Mouse (Mus musculus) heart, embryonic 13.5 days (tissue): Measurements from ENCODE around the gene Dlgap1. TPM values are rescaled to one million over a fixed set of nuclear protein-coding genes. Genes with fewer than 3 reads are reported as not detected.

ENCODE experiments used
- ATAC-seq: fragments of 200-750 bp; cut with Nextera tagmentation; 2 replicates; pipeline ENCODE4 v1.8.0; 2017; ENCODE audit warnings: moderate TSS enrichment; ENCODE audit not compliant: insufficient number of reproducible peaks, low FRiP score, low TSS enrichment; ENCODE audit errors: extremely low read depth
- H3K27ac ChIP-seq: fragments of 300-500 bp; sonication (generic); replicated peaks from 2 replicates; pipeline ENCODE4 v1.5.1; 2015; ENCODE audit warnings: moderate library complexity, mild to moderate bottlenecking, inconsistent platforms
- H3K27me3 ChIP-seq: fragments of 300-500 bp; sonication (generic); replicated peaks from 2 replicates; pipeline ENCODE4 v1.6.1; 2015; ENCODE audit warnings: mild to moderate bottlenecking, inconsistent platforms
- H3K36me3 ChIP-seq: fragments of 300-500 bp; sonication (generic); 2 replicates; pipeline ENCODE4 v1.6.1; 2015; ENCODE audit warnings: mild to moderate bottlenecking, inconsistent platforms
- H3K4me1 ChIP-seq: fragments of 300-500 bp; sonication (generic); 2 replicates; pipeline ENCODE4 v1.6.1; 2015; ENCODE audit warnings: inconsistent platforms
- H3K4me2 ChIP-seq: fragments of 300-500 bp; sonication (generic); 2 replicates; pipeline ENCODE4 v1.6.1; 2015; ENCODE audit warnings: inconsistent platforms, mild to moderate bottlenecking, moderate library complexity
- H3K4me3 ChIP-seq: fragments of 300-500 bp; sonication (generic); 2 replicates; pipeline ENCODE4 v1.5.1; 2015; ENCODE audit warnings: moderate library complexity, mild to moderate bottlenecking, inconsistent platforms
- H3K9ac ChIP-seq: fragments of 300-500 bp; sonication (generic); 2 replicates; pipeline ENCODE4 v1.6.1; 2015; ENCODE audit warnings: inconsistent platforms, mild to moderate bottlenecking, moderate library complexity
- H3K9me3 ChIP-seq: fragments of 300-500 bp; sonication (generic); 2 replicates; pipeline ENCODE4 v1.6.1; 2016; ENCODE audit warnings: inconsistent platforms
- WGBS: fragments of 180-500 bp; shearing (Covaris S2); methylation state at CpG from one replicate; pipeline ENCODE4 v1.1.7; 2015; ENCODE audit warnings: mixed read lengths; 5-methylcytosine and 5-hydroxymethylcytosine counted together
- polyA plus RNA-seq: library from polyadenylated mRNA; unstranded; fragments of >200 nt; fragmentation: Nextera tagmentation; extraction: Ambion mirVana; gene quantifications from 2 replicates; pipeline ENCODE4 v1.2.1, GENCODE M21; 2015

The Dlgap1 gene
- polyA plus RNA-seq, 1 experiment from 2014 or later, result 0.40 TPM

- no peaks in the 10 kb centered on the region for H3K9me3 ChIP-seq
- no peak for ATAC-seq
- 74% methylated on average over 6 of the region's 6 CpGs for WGBS
These were observed 222.4 kb downstream of the Dlgap1 start for GRCm38 (mm10) chr17:70191228-70191627.

GRCm38 (mm10) chr17:70222891-70223290 lies 254.0 kb downstream of the Dlgap1 start:
- no peaks in the 10 kb centered on the region for H3K9me3 ChIP-seq
- ATAC-seq, result no peak
- H3K36me3 ChIP-seq, result no peaks in the 10 kb centered on the region
- no peaks in the 10 kb centered on the region for H3K27me3 ChIP-seq
- no peak overlapping the region for H3K9ac ChIP-seq
- H3K4me1 ChIP-seq, result no peaks in the 10 kb centered on the region
- no peak overlapping the region for H3K4me3 ChIP-seq
- 47% methylated on average over 3 of the region's 3 CpGs for WGBS
- H3K4me2 ChIP-seq, result no peak overlapping the region
- H3K27ac ChIP-seq, result no peak overlapping the region

More at GRCm38 (mm10) chr17:70191228-70191627, 222.4 kb downstream of the Dlgap1 start:
- no peaks in the 10 kb centered on the region for H3K4me1 ChIP-seq
- no peak overlapping the region for H3K4me2 ChIP-seq
- no peak overlapping the region for H3K4me3 ChIP-seq
- H3K9ac ChIP-seq, result no peak overlapping the region
- H3K27me3 ChIP-seq, result no peaks in the 10 kb centered on the region
- no peaks in the 10 kb centered on the region for H3K36me3 ChIP-seq
- no peak overlapping the region for H3K27ac ChIP-seq

- Histone ChIP-seq H3K9ac (no peak overlapping the region), H3K36me3 (no peaks in the 10 kb centered on the region), H3K4me2 (no peak overlapping the region), H3K9me3 (no peaks in the 10 kb centered on the region), H3K27ac (no peak overlapping the region), H3K27me3 (no peaks in the 10 kb centered on the region), H3K4me1 (no peaks in the 10 kb centered on the region), H3K4me3 (no peak overlapping the region)
- 67% methylated on average over 7 of the region's 7 CpGs for WGBS
- ATAC-seq, result no peak
These were observed 278.5 kb downstream of the Dlgap1 start for GRCm38 (mm10) chr17:70247342-70247741.

- ATAC-seq, result no peak
- Histone ChIP-seq H3K4me2 (no peak overlapping the region), H3K36me3 (no peaks in the 10 kb centered on the region), H3K9ac (no peak overlapping the region), H3K4me1 (no peaks in the 10 kb centered on the region), H3K27me3 (no peaks in the 10 kb centered on the region), H3K9me3 (no peaks in the 10 kb centered on the region), H3K27ac (no peak overlapping the region), H3K4me3 (no peak overlapping the region)
- 65% methylated on average over 6 of the region's 6 CpGs for WGBS
These were observed 279.4 kb downstream of the Dlgap1 start for GRCm38 (mm10) chr17:70248250-70248649.

- H3K9me3 ChIP-seq, result 0 out of 2 replicates have a peak, but pooled peaks cover 2% of the 10 kb centered on the region
- no peak overlapping the region for H3K27ac ChIP-seq
- H3K36me3 ChIP-seq, result no peaks in the 10 kb centered on the region
- H3K9ac ChIP-seq, result no peak overlapping the region
- H3K4me2 ChIP-seq, result no peak overlapping the region
- no peaks in the 10 kb centered on the region for H3K4me1 ChIP-seq
- 68% methylated on average over 3 of the region's 3 CpGs for WGBS
- H3K4me3 ChIP-seq, result no peak overlapping the region
- ATAC-seq, result no peak
- H3K27me3 ChIP-seq, result no peaks in the 10 kb centered on the region
These were observed 283.6 kb downstream of the Dlgap1 start for GRCm38 (mm10) chr17:70252476-70252875.

GRCm38 (mm10) chr17:70256371-70256770 lies 287.5 kb downstream of the Dlgap1 start:
- Histone ChIP-seq H3K27me3 (no peaks in the 10 kb centered on the region), H3K4me2 (no peak overlapping the region), H3K36me3 (no peaks in the 10 kb centered on the region), H3K9me3 (0 out of 2 replicates have a peak, but pooled peaks cover 2% of the 10 kb centered on the region), H3K4me1 (no peaks in the 10 kb centered on the region), H3K9ac (no peak overlapping the region), H3K4me3 (no peak overlapping the region), H3K27ac (no peak overlapping the region)
- no peak for ATAC-seq
- 60% methylated on average over 4 of the region's 4 CpGs for WGBS

- Histone ChIP-seq H3K9ac (no peak overlapping the region), H3K27ac (no peak overlapping the region), H3K9me3 (no peaks in the 10 kb centered on the region), H3K36me3 (no peaks in the 10 kb centered on the region), H3K4me1 (no peaks in the 10 kb centered on the region), H3K4me2 (no peak overlapping the region), H3K27me3 (no peaks in the 10 kb centered on the region), H3K4me3 (no peak overlapping the region)
- 77% methylated on average over 3 of the region's 3 CpGs for WGBS
- no peak for ATAC-seq
These were observed 294.3 kb downstream of the Dlgap1 start for GRCm38 (mm10) chr17:70263156-70263555.

- no peak for ATAC-seq
- Histone ChIP-seq H3K27ac (no peak overlapping the region), H3K36me3 (no peaks in the 10 kb centered on the region), H3K4me3 (no peak overlapping the region), H3K9me3 (no peaks in the 10 kb centered on the region), H3K4me1 (no peaks in the 10 kb centered on the region), H3K4me2 (no peak overlapping the region), H3K9ac (no peak overlapping the region), H3K27me3 (no peaks in the 10 kb centered on the region)
- 77% methylated on average over 2 of the region's 2 CpGs for WGBS
These were observed 303.3 kb downstream of the Dlgap1 start for GRCm38 (mm10) chr17:70272125-70272524.

- WGBS, result 74% methylated on average over 2 of the region's 2 CpGs
These were observed 318.8 kb downstream of the Dlgap1 start for GRCm38 (mm10) chr17:70287708-70288107.

GRCm38 (mm10) chr17:70294106-70294505 lies 325.2 kb downstream of the Dlgap1 start:
- H3K4me1 ChIP-seq, result no peaks in the 10 kb centered on the region
- no peak overlapping the region for H3K4me2 ChIP-seq
- no peak for ATAC-seq
- WGBS, result 73% methylated on average over 7 of the region's 7 CpGs
- no peaks in the 10 kb centered on the region for H3K27me3 ChIP-seq
- H3K4me3 ChIP-seq, result no peak overlapping the region
- H3K36me3 ChIP-seq, result no peaks in the 10 kb centered on the region
- H3K9me3 ChIP-seq, result no peaks in the 10 kb centered on the region
- no peak overlapping the region for H3K9ac ChIP-seq
- no peak overlapping the region for H3K27ac ChIP-seq

More at GRCm38 (mm10) chr17:70287708-70288107, 318.8 kb downstream of the Dlgap1 start:
- Histone ChIP-seq H3K9ac (no peak overlapping the region), H3K4me3 (no peak overlapping the region), H3K36me3 (no peaks in the 10 kb centered on the region), H3K27ac (no peak overlapping the region), H3K4me2 (no peak overlapping the region), H3K9me3 (no peaks in the 10 kb centered on the region), H3K4me1 (no peaks in the 10 kb centered on the region), H3K27me3 (no peaks in the 10 kb centered on the region)
- no peak for ATAC-seq

- ATAC-seq, result no peak
These were observed 333.1 kb downstream of the Dlgap1 start for GRCm38 (mm10) chr17:70301941-70302478.

GRCm38 (mm10) chr17:70302656-70303055 lies 333.8 kb downstream of the Dlgap1 start:
- no peaks in the 10 kb centered on the region for H3K9me3 ChIP-seq
- no peak overlapping the region for H3K27ac ChIP-seq
- no peaks in the 10 kb centered on the region for H3K4me1 ChIP-seq
- H3K27me3 ChIP-seq, result no peaks in the 10 kb centered on the region
- H3K4me3 ChIP-seq, result no peak overlapping the region
- no peak overlapping the region for H3K9ac ChIP-seq
- no peak overlapping the region for H3K4me2 ChIP-seq
- no peak for ATAC-seq
- WGBS, result 61% methylated on average over 2 of the region's 2 CpGs
- H3K36me3 ChIP-seq, result no peaks in the 10 kb centered on the region

More at GRCm38 (mm10) chr17:70301941-70302478, 333.1 kb downstream of the Dlgap1 start:
- H3K27ac ChIP-seq, result no peak overlapping the region
- no peaks in the 10 kb centered on the region for H3K27me3 ChIP-seq
- no peak overlapping the region for H3K4me3 ChIP-seq
- H3K9ac ChIP-seq, result no peak overlapping the region
- H3K36me3 ChIP-seq, result no peaks in the 10 kb centered on the region
- no peaks in the 10 kb centered on the region for H3K9me3 ChIP-seq
- WGBS, result 70% methylated on average over 9 of the region's 9 CpGs
- no peak overlapping the region for H3K4me2 ChIP-seq
- H3K4me1 ChIP-seq, result no peaks in the 10 kb centered on the region
